Mouse (Mus musculus) heart, adult 2 months (tissue): ENCODE data around the gene Dock8. TPM values are rescaled to one million over a fixed set of nuclear protein-coding genes. Genes with fewer than 3 reads are reported as not detected.

Experiments
- DNase-seq, 2 experiments: peaks; one replicate each; pipeline ENCODE4 v3.0.0; 2021
- H3K27ac ChIP-seq: fragments of 200-600 bp; 2 replicates; pipeline ENCODE4 v1.8.1; 2022
- H3K27me3 ChIP-seq: fragments of 200-500 bp; 2 replicates; pipeline ENCODE4 v1.6.1; 2012; ENCODE audit warnings: mild to moderate bottlenecking, low read length, inconsistent platforms, mixed read lengths; ENCODE audit not compliant: control insufficient read depth, insufficient read depth
- H3K36me3 ChIP-seq: fragments of 200-500 bp; 2 replicates; pipeline ENCODE4 v1.6.1; 2012; ENCODE audit warnings: low read length, inconsistent platforms; ENCODE audit not compliant: control insufficient read depth, insufficient read depth
- H3K4me1 ChIP-seq: fragments of 200-500 bp; 2 replicates; pipeline ENCODE4 v1.6.1; 2011; ENCODE audit warnings: low read length; ENCODE audit not compliant: control insufficient read depth, insufficient read depth
- H3K4me3 ChIP-seq: fragments of 200-600 bp; 2 replicates; pipeline ENCODE4 v1.8.1; 2022
- H3K79me2 ChIP-seq: fragments of 200-500 bp; replicated peaks from 2 replicates; pipeline ENCODE4 v1.6.1; 2012; ENCODE audit warnings: mild to moderate bottlenecking, inconsistent platforms, low read length, moderate library complexity, mixed read lengths; ENCODE audit not compliant: control insufficient read depth, insufficient read depth
- H3K9ac ChIP-seq: fragments of 200-500 bp; 2 replicates; pipeline ENCODE4 v1.6.1; 2012; ENCODE audit warnings: low read depth, mild to moderate bottlenecking, control low read depth, inconsistent platforms, low read length, mixed read lengths
- CTCF ChIP-seq: fragments of 200-600 bp; IDR thresholded peaks from 2 replicates; pipeline ENCODE4 v1.8.1; 2022; ENCODE audit warnings: antibody characterized with exemption, mild to moderate bottlenecking, moderate library complexity
- EP300 ChIP-seq: fragments of 200-500 bp; IDR thresholded peaks from 2 replicates; pipeline ENCODE4 v1.6.1; 2011; ENCODE audit warnings: low read depth, low read length, control low read depth; ENCODE audit not compliant: insufficient read depth
- POLR2A ChIP-seq: fragments of 200-500 bp; IDR thresholded peaks from 2 replicates; pipeline ENCODE4 v1.6.1; 2011; ENCODE audit warnings: mild to moderate bottlenecking, low read depth, low read length, control low read depth; ENCODE audit not compliant: insufficient read depth
- WGBS: fragments of 180-500 bp; shearing (Covaris S2); methylation state at CpG from one replicate; pipeline ENCODE4 v1.1.7; 2018; 5-methylcytosine and 5-hydroxymethylcytosine counted together
- intact Hi-C: fragments of 180-260 bp; cut with DNase I; formaldehyde crosslinking; loops from one replicate; pipeline ENCODE4 v1.15.1; 2025
- polyA plus RNA-seq: library from polyadenylated mRNA; depleted of rRNA; stranded (reverse); fragments of >200 nt; gene quantifications from 2 replicates; pipeline ENCODE4 v1.2.3, GENCODE M21; 2012
- total RNA-seq, 2 experiments: library from RNA; stranded (reverse); gene quantifications; 2 replicates each; pipeline ENCODE4 v1.2.3; 2021

The Dock8 gene
- total and polyA plus RNA-seq, 3 experiments, result 5.7 to 24.7 (median 17.5) TPM

GRCm38 (mm10) chr19:25187681-25188080 is 188.3 kb downstream of the Dock8 start:
- Histone ChIP-seq H3K9ac (no peak overlapping the region), H3K4me1 (no peaks in the 10 kb centered on the region), H3K27ac (no peak overlapping the region), H3K36me3 (no peaks in the 10 kb centered on the region), H3K79me2 (no peaks in the 10 kb centered on the region), H3K27me3 (no peaks in the 10 kb centered on the region), H3K4me3 (no peak overlapping the region)
- 81% methylated on average over 18 of the region's 18 CpGs for WGBS
- DNase-seq, result no peak
- TF ChIP-seq POLR2A, result no peak
- intact Hi-C loops, result no loop called here

- no peaks in the 10 kb centered on the region for H3K36me3 ChIP-seq
- no peaks in the 10 kb centered on the region for H3K4me1 ChIP-seq
- no peak overlapping the region for H3K4me3 ChIP-seq
- H3K27me3 ChIP-seq, result no peaks in the 10 kb centered on the region
- TF ChIP-seq CTCF (no peak), POLR2A (no peak), EP300 (no peak)
- no peak overlapping the region for H3K27ac ChIP-seq
- no peak for DNase-seq
- WGBS, result 94% methylated on average over 9 of the region's 9 CpGs
- intact Hi-C loops, result no loop called here
- H3K9ac ChIP-seq, result no peak overlapping the region
- no peaks in the 10 kb centered on the region for H3K79me2 ChIP-seq
Observed at GRCm38 (mm10) chr19:25193751-25194150, 194.4 kb downstream of the Dock8 start.

DNA sequence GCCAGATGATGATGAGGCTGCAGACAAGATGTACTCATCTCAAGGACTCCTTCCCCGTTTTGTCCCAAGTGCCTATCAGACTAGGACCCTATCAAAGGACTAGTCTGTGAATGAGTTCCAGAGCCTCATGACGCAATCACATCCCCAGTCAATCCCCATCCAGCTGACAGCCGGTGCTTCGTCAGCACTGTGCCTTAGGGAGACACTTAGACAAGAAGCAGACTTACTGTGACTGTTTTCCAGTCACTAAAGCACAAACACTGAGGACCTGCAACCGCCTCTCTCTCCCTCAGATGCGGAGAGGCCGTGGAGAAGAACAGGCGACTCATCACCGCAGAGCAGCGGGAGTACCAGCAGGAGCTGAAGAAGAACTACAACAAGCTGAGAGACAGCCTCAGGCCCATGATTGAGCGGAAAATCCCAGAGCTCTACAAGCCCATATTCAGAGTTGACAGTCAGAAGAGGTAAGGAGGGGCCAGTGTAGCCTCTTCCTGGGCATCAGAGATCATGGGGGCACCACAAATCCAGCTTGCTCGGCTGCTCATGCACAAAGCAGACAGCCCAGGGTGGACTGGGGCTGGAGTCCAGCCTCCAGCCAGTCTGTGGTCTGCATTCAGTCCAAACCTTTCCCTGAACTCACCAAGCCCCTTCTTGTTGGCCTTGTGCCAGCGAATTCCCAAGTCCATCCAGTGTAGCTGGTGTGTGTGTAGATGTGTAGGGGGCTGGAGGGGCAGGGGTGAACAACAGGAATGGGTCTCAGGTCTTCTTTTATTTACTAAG is 200.9 kb downstream of the Dock8 start:
- WGBS, result 72% methylated on average over 13 of the region's 13 CpGs
- Histone ChIP-seq H3K4me1 (no peaks in the 10 kb centered on the region), H3K27ac (no peak overlapping the region), H3K27me3 (no peaks in the 10 kb centered on the region), H3K79me2 (no peaks in the 10 kb centered on the region), H3K4me3 (no peak overlapping the region), H3K9ac (no peak overlapping the region), H3K36me3 (no peaks in the 10 kb centered on the region)
- intact Hi-C loops, result no loop called here
- no peak for DNase-seq
- TF ChIP-seq POLR2A (no peak), EP300 (no peak), CTCF (no peak)

GRCm38 (mm10) chr19:25203077-25203476 is 203.7 kb downstream of the Dock8 start:
- intact Hi-C loops, result no loop called here
- no peak for DNase-seq
- no peaks in the 10 kb centered on the region for H3K27me3 ChIP-seq
- H3K79me2 ChIP-seq, result no peaks in the 10 kb centered on the region
- H3K4me1 ChIP-seq, result no peaks in the 10 kb centered on the region; the same call in 1 of the 2 replicates
- no peak overlapping the region for H3K4me3 ChIP-seq
- WGBS, result 91% methylated on average over 12 of the region's 12 CpGs
- no peak overlapping the region for H3K9ac ChIP-seq
- H3K36me3 ChIP-seq, result no peaks in the 10 kb centered on the region
- H3K27ac ChIP-seq, result no peak overlapping the region
- TF ChIP-seq POLR2A (no peak), EP300 (no peak), CTCF (no peak)

DNA sequence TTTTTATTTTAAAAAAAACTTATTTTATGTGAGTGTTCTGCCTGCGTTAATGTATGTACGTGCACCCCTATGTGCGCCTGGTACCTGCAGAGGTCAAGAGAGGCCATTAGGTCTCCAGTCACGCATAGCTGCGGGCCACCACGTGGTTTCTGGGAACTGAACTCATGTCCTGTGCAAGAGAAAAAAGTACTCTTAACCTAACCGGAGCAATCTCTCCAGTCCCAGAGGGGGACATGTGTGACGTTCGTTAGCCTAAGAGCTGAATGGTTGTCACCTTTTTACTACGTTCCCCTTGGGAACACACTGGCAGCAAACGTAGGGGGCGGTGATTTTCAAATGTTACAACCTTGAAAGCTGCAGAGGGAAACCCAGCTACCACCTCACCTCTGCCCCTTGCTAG is 207.6 kb downstream of the Dock8 start:
- no peak overlapping the region for H3K4me3 ChIP-seq
- TF ChIP-seq POLR2A (no peak), CTCF (no peak), EP300 (no peak)
- DNase-seq, result no peak
- H3K27me3 ChIP-seq, result no peaks in the 10 kb centered on the region
- H3K27ac ChIP-seq, result peak overlapping the region; percentile 73
- 74% methylated on average over 12 of the region's 12 CpGs for WGBS
- no peak overlapping the region for H3K9ac ChIP-seq
- intact Hi-C loops, result no loop called here
- H3K79me2 ChIP-seq, result no peaks in the 10 kb centered on the region
- no peaks in the 10 kb centered on the region for H3K36me3 ChIP-seq
- no peaks in the 10 kb centered on the region; the same call in 1 of the 2 replicates for H3K4me1 ChIP-seq

DNA sequence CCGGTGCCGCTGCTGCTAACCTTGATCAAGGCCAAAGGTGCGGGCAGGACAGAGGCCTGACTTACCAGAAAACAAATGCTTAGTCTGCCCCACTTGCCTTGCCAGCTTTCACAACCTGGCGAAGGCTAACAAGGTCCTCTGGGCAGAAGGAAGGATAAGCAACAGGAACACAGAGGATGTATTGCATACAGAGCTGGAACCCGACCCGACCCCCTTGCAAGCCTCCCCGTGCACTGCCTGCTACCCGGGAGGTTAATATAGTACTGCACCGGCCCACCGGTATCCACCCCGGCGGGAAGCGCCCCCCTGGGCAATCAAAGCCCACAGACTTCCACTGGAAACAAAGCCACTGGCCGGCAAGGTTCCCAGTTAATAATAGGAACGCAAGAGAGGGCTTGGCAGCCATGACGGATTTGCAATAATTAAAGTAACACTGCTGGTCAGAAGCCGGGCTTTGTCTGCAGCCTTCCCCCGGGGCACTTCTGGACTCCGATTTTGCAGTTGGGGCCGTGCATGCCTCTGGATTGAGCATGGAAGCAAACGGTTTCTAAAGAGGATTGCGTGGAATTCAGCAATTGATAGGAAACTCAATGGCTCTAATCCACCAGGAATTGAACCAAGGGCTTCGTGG is 208.5 kb downstream of the Dock8 start:
- peak; percentile 44 to 57 for DNase-seq
- 17% methylated on average over 23 of the region's 23 CpGs for WGBS
- H3K4me3 ChIP-seq, result peak overlapping the region; percentile 20; the same call in 1 of the 2 replicates

More for the DNA sequence above, 208.5 kb downstream of the Dock8 start:
- Histone ChIP-seq H3K27ac (peak overlapping the region; percentile 73), H3K36me3 (no peaks in the 10 kb centered on the region), H3K27me3 (no peaks in the 10 kb centered on the region), H3K4me1 (no peaks in the 10 kb centered on the region; the same call in 1 of the 2 replicates), H3K79me2 (no peaks in the 10 kb centered on the region), H3K9ac (no peak overlapping the region)
- intact Hi-C loops, result no loop called here
- TF ChIP-seq CTCF (no peak), EP300 (no peak), POLR2A (no peak)
